Mouse (Mus musculus): ENCODE data around the gene Esr1. TPM values are rescaled to one million over a fixed set of nuclear protein-coding genes. Genes with fewer than 3 reads are reported as not detected.
"Not testable (repeated sequence)": the region's sequence is repeated elsewhere in the genome, so short reads cannot be mapped to it uniquely, and the experiment has no call there.

Gene Esr1
- total RNA-seq (2021), result 1 to 10 TPM; 1.6 to 2.6 TPM
- long read RNA-seq, experiment 1, result 0 reads
- long read RNA-seq, experiment 2, result 0 reads

- peak; percentile 13 to 45 for DNase-seq
These were observed at the start of gene Esr1 for GRCm38 (mm10) chr10:4611386-4612155. Gene Esr1 (plus strand): TSS chr10:4611593.

- no peak for DNase-seq
These were observed 46.2 kb upstream of the Esr1 start for GRCm38 (mm10) chr10:4565148-4565547.

GRCm38 (mm10) chr10:4570778-4571177 lies 40.6 kb upstream of the Esr1 start:
- no peak for DNase-seq

- no peak for DNase-seq
These were observed 40.1 kb upstream of the Esr1 start for GRCm38 (mm10) chr10:4571304-4571703.

- no peak for DNase-seq
These were observed 29.5 kb upstream of the Esr1 start for GRCm38 (mm10) chr10:4581905-4582304.

GRCm38 (mm10) chr10:4586691-4587090 lies 24.7 kb upstream of the Esr1 start:
- DNase-seq, result no peak

- no peak for DNase-seq
These were observed 21.8 kb upstream of the Esr1 start for GRCm38 (mm10) chr10:4589576-4589975.

- no peak for DNase-seq
These were observed 20.4 kb upstream of the Esr1 start for GRCm38 (mm10) chr10:4590956-4591355.

GRCm38 (mm10) chr10:4593828-4594227 lies 17.6 kb upstream of the Esr1 start:
- DNase-seq, result peak in 1 of 2 experiments; percentile 8

- DNase-seq, result no peak
These were observed 14.2 kb upstream of the Esr1 start for GRCm38 (mm10) chr10:4597211-4597610.

GRCm38 (mm10) chr10:4598244-4598842 lies 13.1 kb upstream of the Esr1 start:
- DNase-seq, result peak; percentile 44 to 76

- no peak for DNase-seq
These were observed 12.5 kb upstream of the Esr1 start for GRCm38 (mm10) chr10:4598916-4599315.

GRCm38 (mm10) chr10:4599591-4599990 lies 11.8 kb upstream of the Esr1 start:
- no peak for DNase-seq

- no peak for DNase-seq
These were observed 10.5 kb upstream of the Esr1 start for GRCm38 (mm10) chr10:4600796-4601474.

GRCm38 (mm10) chr10:4601612-4602011 lies 9.8 kb upstream of the Esr1 start:
- not testable (repeated sequence) for DNase-seq

- no peak for DNase-seq
These were observed 8.9 kb upstream of the Esr1 start for GRCm38 (mm10) chr10:4602466-4602865.

GRCm38 (mm10) chr10:4604527-4605209 lies 6.7 kb upstream of the Esr1 start:
- no peak for DNase-seq

- DNase-seq, result no peak
These were observed 1.2 kb upstream of the Esr1 start for GRCm38 (mm10) chr10:4610234-4610633.

GRCm38 (mm10) chr10:4612313-4613036 lies 1.1 kb downstream of the Esr1 start:
- peak; percentile 40 to 52 for DNase-seq

- peak in 1 of 2 experiments; percentile 15 for DNase-seq
These were observed 6.6 kb downstream of the Esr1 start for GRCm38 (mm10) chr10:4618026-4618425.

GRCm38 (mm10) chr10:4618686-4619085 lies 7.3 kb downstream of the Esr1 start:
- DNase-seq, result no peak

- not testable (repeated sequence) for DNase-seq
These were observed 8.0 kb downstream of the Esr1 start for GRCm38 (mm10) chr10:4619426-4619825.
